ENCODE assay signal across 8 mouse cellular contexts in the genomic region with DNA sequence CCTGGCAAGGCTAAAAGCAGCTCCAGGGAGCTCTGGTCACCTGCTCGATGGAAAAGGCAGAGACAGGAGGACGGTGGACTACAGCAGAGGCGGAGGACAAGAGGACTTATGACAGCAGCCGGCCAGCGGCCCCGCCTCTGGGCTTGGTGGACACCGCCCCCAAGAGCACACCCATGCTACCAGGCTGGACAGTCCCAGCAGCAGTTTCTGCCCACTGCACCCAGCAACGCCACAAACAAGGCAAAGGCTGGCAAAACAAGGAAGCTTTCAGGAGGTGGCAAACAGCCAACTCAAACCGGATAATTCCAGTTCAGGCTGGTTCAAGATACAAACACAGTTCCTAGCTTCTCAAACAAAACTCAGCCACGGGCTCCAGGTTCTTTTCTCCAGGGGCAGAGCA. TPM values are rescaled to one million over a fixed set of nuclear protein-coding genes. Genes with fewer than 3 reads are reported as not detected.
DNase-seq lines count a peak whose midpoint lies in the region; ATAC-seq lines count a peak whose summit lies in the region.

No protein-coding gene starts in this region.

- H3K4me1 ChIP-seq in hindbrain, embryonic 12.5 days: peaks cover 32% of the 10 kb centered on the region

- no peaks in the 10 kb centered on the region for H3K9me3 ChIP-seq in hindbrain, embryonic 12.5 days (replicated peaks)

- no peaks in the 10 kb centered on the region for H3K36me3 ChIP-seq in hindbrain, embryonic 12.5 days

- H3K27ac ChIP-seq in hindbrain, embryonic 12.5 days: peak overlapping the region; percentile 77

- H3K27me3 ChIP-seq in hindbrain, embryonic 12.5 days: no peaks in the 10 kb centered on the region

- 0 out of 2 replicates have a peak overlapping the region, but pooled peaks have one; percentile 23 for H3K9ac ChIP-seq in hindbrain, embryonic 12.5 days

- peak; percentile 90 for DNase-seq in ZHBTc4 (ENCODE audit: low read depth, low spot score)
- peak; percentile 52 for DNase-seq in cerebellum, adult 8-10 months
- DNase-seq in frontal cortex, postnatal 25 days (ENCODE audit: low spot score in 2 of 2): peak; percentile 52 to 63
- DNase-seq in layer of hippocampus, postnatal 14 days (ENCODE audit: low spot score in 2 of 2): peak; percentile 80 to 87
- peak; percentile 90 for DNase-seq in lung, postnatal 4 days
- peak; percentile 66 to 70 for DNase-seq in right cerebral cortex, adult 2 months (ENCODE audit: low spot score in 2 of 2)

- H3K4me2 ChIP-seq in hindbrain, embryonic 12.5 days (replicated peaks): no peak overlapping the region

- peak; percentile 81 for ATAC-seq in hindbrain, embryonic 12.5 days (ENCODE audit: low FRiP score)
- ATAC-seq in activated CD4-positive, CD25-positive, alpha-beta regulatory T cell, adult 4 months: no peak

- no peak overlapping the region for H3K4me3 ChIP-seq in hindbrain, embryonic 12.5 days

- 72% methylated on average over 10 of the region's 10 CpGs for WGBS in hindbrain, embryonic 12.5 days

RNA-seq across cellular contexts. Expression of a gene that starts 32.0 kb away (rescaled TPM):
- 21.7 and 23.7 TPM in 2 replicates for polyA plus RNA-seq in hindbrain, embryonic 12.5 days (2016; fragmentation: Nextera tagmentation; extraction: Ambion mirVana)
- 10 to 100 TPM; 59.3 to 60.0 TPM for total RNA-seq in layer of hippocampus, postnatal 14 days (2021)
- polyA plus RNA-seq in activated CD4-positive, CD25-positive, alpha-beta regulatory T cell, adult 4 months (2017; shearing (Covaris generic)): 10 to 100 TPM in 1 of 2 experiments, 1 to 10 TPM in 1; 9.3 to 15.9 TPM
